Mouse (Mus musculus) kidney, embryonic 16.5 days (tissue): Measurements from ENCODE around the gene Med29. TPM values are rescaled to one million over a fixed set of nuclear protein-coding genes. Genes with fewer than 3 reads are reported as not detected.

ENCODE experiments used
- ATAC-seq: fragments of 200-750 bp; cut with Nextera tagmentation; 2 replicates; pipeline ENCODE4 v1.8.0; 2017; ENCODE audit warnings: moderate TSS enrichment; ENCODE audit not compliant: low FRiP score, low TSS enrichment
- H3K27ac ChIP-seq: fragments of 300-500 bp; sonication (generic); 2 replicates; pipeline ENCODE4 v1.5.1; 2014; ENCODE audit warnings: low read length
- H3K27me3 ChIP-seq: fragments of 300-500 bp; sonication (generic); 2 replicates; pipeline ENCODE4 v1.6.1; 2014; ENCODE audit warnings: low read length, control low read depth, mixed read lengths; ENCODE audit not compliant: insufficient read depth
- H3K36me3 ChIP-seq: fragments of 300-500 bp; sonication (generic); 2 replicates; pipeline ENCODE4 v1.6.1; 2014; ENCODE audit warnings: low read length, control low read depth, mixed read lengths; ENCODE audit not compliant: insufficient read depth
- H3K4me1 ChIP-seq: fragments of 300-500 bp; sonication (generic); 2 replicates; pipeline ENCODE4 v1.6.1; 2014; ENCODE audit warnings: low read length, control low read depth, mixed read lengths; ENCODE audit not compliant: insufficient read depth
- H3K4me2 ChIP-seq: fragments of 300-500 bp; sonication (generic); replicated peaks from 2 replicates; pipeline ENCODE4 v1.6.1; 2014; ENCODE audit warnings: low read depth, low read length
- H3K4me3 ChIP-seq: fragments of 300-500 bp; sonication (generic); 2 replicates; pipeline ENCODE4 v1.5.1; 2014; ENCODE audit warnings: mild to moderate bottlenecking, low read length
- H3K9ac ChIP-seq: fragments of 300-500 bp; sonication (generic); replicated peaks from 2 replicates; pipeline ENCODE4 v1.6.1; 2014; ENCODE audit warnings: low read length
- H3K9me3 ChIP-seq: fragments of 300-500 bp; sonication (generic); 2 replicates; pipeline ENCODE4 v1.6.1; 2016; ENCODE audit warnings: low read length, control low read depth
- WGBS: fragments of 180-500 bp; shearing (Covaris S2); extraction: QIAGEN DNeasy Blood & Tissue Kit; methylation state at CpG from one replicate; pipeline ENCODE4 v1.1.7; 2014; 5-methylcytosine and 5-hydroxymethylcytosine counted together
- polyA plus RNA-seq: library from polyadenylated mRNA; unstranded; fragments of >200 nt; fragmentation: Nextera tagmentation; extraction: Ambion mirVana; gene quantifications from 2 replicates; pipeline ENCODE4 v1.2.1, GENCODE M21; 2015

The Med29 gene
- polyA plus RNA-seq, 1 experiment from 2014 or later: 52.9 TPM

- Histone ChIP-seq H3K9ac (peak overlapping the region; percentile 84), H3K4me3 (peak overlapping the region; percentile 80), H3K36me3 (0 out of 2 replicates have a peak, but pooled peaks cover 7% of the 10 kb centered on the region), H3K27me3 (no peaks in the 10 kb centered on the region), H3K4me2 (peak overlapping the region; percentile 81), H3K9me3 (no peaks in the 10 kb centered on the region), H3K4me1 (peaks cover 76% of the 10 kb centered on the region), H3K27ac (peak overlapping the region; percentile 98)
- WGBS: 12% methylated on average over 32 of the region's 32 CpGs
- ATAC-seq: no peak
These were observed 14.3 kb downstream of the Med29 start for GRCm38 (mm10) chr7:28378066-28378690.

- peaks cover 68% of the 10 kb centered on the region for H3K4me1 ChIP-seq
These were observed 15.1 kb downstream of the Med29 start for GRCm38 (mm10) chr7:28377190-28378065.

DNA sequence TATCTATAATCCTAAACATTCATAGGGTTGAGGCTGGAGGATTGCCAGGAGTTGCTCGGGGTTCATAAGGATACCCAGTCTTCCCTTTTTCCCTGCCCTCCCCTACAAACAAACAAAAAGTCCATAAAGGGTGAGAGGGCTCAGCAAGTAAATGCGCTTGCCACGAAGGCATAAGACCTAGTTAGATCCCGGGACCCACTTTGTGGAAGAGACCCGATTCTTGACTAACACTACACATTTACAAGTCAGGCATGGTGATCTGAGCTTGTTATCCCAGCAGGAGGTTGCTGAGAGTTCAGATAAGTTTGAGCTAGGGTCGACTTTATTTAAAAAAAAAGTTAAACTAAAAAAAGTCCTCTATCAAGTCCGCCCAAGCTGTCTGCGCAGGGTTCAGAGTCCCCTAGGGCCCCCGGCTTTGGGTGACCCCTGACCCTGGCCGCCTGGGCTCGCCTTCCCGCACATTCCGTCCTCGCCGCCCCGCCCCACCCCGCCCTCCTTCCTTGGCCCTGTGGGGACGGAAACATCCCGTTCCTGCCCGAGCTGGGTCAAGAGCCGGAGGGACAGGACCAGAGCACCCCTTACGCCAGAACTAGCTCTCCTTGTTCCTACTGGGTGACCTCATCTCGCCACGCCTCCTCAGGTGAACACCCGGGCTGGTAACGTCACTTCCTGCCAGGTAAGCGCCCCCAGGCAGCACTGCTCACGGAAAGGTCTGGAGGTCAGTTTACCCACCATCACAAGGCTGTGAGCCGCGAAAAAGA, 16.3 kb downstream of the Med29 start:
- Histone ChIP-seq H3K27ac (peak overlapping the region; percentile 100), H3K4me1 (peaks cover 56% of the 10 kb centered on the region), H3K27me3 (no peaks in the 10 kb centered on the region), H3K9ac (peak overlapping the region; percentile 84), H3K9me3 (no peaks in the 10 kb centered on the region), H3K36me3 (0 out of 2 replicates have a peak, but pooled peaks cover 7% of the 10 kb centered on the region), H3K4me2 (peak overlapping the region; percentile 81), H3K4me3 (peak overlapping the region; percentile 80)
- WGBS: 3% methylated on average over 30 of the region's 30 CpGs
- ATAC-seq: no peak

More at GRCm38 (mm10) chr7:28377190-28378065, 15.1 kb downstream of the Med29 start:
- H3K36me3 ChIP-seq: 0 out of 2 replicates have a peak, but pooled peaks cover 7% of the 10 kb centered on the region
- H3K9ac ChIP-seq: peak overlapping the region; percentile 84
- peak overlapping the region; percentile 80 for H3K4me3 ChIP-seq
- ATAC-seq: no peak
- H3K4me2 ChIP-seq: peak overlapping the region; percentile 81
- H3K27me3 ChIP-seq: no peaks in the 10 kb centered on the region
- H3K27ac ChIP-seq: peak overlapping the region; percentile 98
- no peaks in the 10 kb centered on the region for H3K9me3 ChIP-seq
- 52% methylated on average over 18 of the region's 18 CpGs for WGBS

DNA sequence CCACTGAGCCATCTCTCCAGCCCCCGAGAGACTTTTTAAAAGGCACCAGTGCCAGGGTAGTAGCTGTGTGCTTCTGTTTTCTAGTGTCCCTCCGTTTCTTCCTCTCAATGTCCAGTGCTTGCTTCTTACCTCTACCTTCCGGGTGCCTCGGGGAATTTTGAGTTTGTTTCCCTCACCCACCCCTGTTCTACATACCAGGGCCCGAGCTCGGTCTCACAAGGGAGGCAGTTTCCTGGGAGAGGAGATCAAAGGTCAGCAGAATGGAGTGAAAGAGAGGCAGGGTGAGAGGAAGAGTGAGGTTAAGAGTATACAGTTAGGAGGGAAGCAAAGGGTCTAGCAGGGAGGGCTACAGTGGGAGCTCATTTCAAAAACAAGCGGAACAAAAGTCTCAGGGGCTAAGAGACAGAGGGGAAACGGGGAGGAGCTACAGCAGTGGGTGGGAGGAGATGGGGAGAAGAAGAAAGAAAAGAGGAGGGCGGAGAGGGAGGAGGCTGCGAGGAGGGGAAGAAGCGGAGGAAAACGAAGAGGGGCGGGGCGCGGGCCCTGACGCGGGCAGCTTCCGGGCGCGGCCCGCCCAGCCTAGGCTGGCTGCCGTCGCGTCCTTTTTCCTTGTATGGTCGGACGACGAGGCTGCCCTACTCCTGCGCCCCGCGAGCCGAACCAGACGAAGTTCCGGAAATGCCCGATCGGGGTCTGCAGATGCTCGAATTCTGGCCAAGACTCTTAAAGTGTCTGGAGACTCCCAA, 17.2 kb downstream of the Med29 start:
- peak overlapping the region; percentile 84 for H3K9ac ChIP-seq
- no peaks in the 10 kb centered on the region for H3K9me3 ChIP-seq
- no peaks in the 10 kb centered on the region for H3K27me3 ChIP-seq
- H3K4me3 ChIP-seq: peak overlapping the region; percentile 80
- peak overlapping the region; percentile 100 for H3K27ac ChIP-seq
- WGBS: 1% methylated on average over 30 of the region's 36 CpGs
- peak overlapping the region; percentile 81 for H3K4me2 ChIP-seq
- ATAC-seq: peak; percentile 55
- 0 out of 2 replicates have a peak, but pooled peaks cover 7% of the 10 kb centered on the region for H3K36me3 ChIP-seq
- H3K4me1 ChIP-seq: peaks cover 53% of the 10 kb centered on the region

GRCm38 (mm10) chr7:28374647-28375046, 17.9 kb downstream of the Med29 start:
- Histone ChIP-seq H3K9ac (peak overlapping the region; percentile 84), H3K4me1 (peaks cover 57% of the 10 kb centered on the region), H3K4me2 (peak overlapping the region; percentile 81), H3K9me3 (no peaks in the 10 kb centered on the region), H3K4me3 (peak overlapping the region; percentile 80), H3K27ac (peak overlapping the region; percentile 100), H3K36me3 (peaks cover 13% of the 10 kb centered on the region), H3K27me3 (no peaks in the 10 kb centered on the region)
- ATAC-seq: no peak
- 74% methylated on average over 10 of the region's 10 CpGs for WGBS

- no peaks in the 10 kb centered on the region for H3K9me3 ChIP-seq
- H3K9ac ChIP-seq: peak overlapping the region; percentile 35; the same call in 1 of the 2 replicates
- H3K27ac ChIP-seq: peak overlapping the region; percentile 68
- H3K4me3 ChIP-seq: no peak overlapping the region
- H3K36me3 ChIP-seq: peaks cover 19% of the 10 kb centered on the region
- no peak for ATAC-seq
- 73% methylated on average over 7 of the region's 7 CpGs for WGBS
- peaks cover 57% of the 10 kb centered on the region for H3K4me1 ChIP-seq
- H3K27me3 ChIP-seq: no peaks in the 10 kb centered on the region
- no peak overlapping the region for H3K4me2 ChIP-seq
These were observed 18.5 kb downstream of the Med29 start for GRCm38 (mm10) chr7:28373891-28374495.

DNA sequence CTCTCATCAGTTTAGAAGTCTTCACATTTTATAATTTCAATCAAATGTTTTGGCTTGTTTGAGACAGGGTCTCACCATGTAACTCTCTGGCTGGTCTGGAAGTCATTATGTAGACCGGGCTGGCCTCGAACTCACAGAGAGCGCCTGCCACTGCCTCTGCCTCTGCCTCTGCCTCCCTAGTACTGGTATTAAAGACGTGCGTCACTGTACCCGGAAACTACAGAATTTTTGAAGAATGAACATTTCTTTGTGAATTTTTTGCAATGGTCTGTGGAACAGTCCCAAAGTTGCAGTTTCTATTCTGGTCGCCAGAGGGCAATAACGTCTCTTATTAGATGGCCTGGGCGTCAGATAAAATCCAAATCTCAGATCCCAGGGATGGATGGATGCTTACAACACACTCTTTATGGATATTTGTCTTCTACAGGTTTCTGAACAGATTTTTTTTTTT, 19.4 kb downstream of the Med29 start:
- peak overlapping the region; percentile 57 for H3K9ac ChIP-seq
- H3K27me3 ChIP-seq: no peaks in the 10 kb centered on the region
- WGBS: under 1% methylated on average over 9 of the region's 9 CpGs
- H3K27ac ChIP-seq: peak overlapping the region; percentile 97
- H3K4me1 ChIP-seq: peaks cover 59% of the 10 kb centered on the region
- H3K4me3 ChIP-seq: peak overlapping the region; percentile 92
- no peaks in the 10 kb centered on the region for H3K9me3 ChIP-seq
- H3K4me2 ChIP-seq: peak overlapping the region; percentile 85
- ATAC-seq: peak; percentile 1
- H3K36me3 ChIP-seq: peaks cover 27% of the 10 kb centered on the region

DNA sequence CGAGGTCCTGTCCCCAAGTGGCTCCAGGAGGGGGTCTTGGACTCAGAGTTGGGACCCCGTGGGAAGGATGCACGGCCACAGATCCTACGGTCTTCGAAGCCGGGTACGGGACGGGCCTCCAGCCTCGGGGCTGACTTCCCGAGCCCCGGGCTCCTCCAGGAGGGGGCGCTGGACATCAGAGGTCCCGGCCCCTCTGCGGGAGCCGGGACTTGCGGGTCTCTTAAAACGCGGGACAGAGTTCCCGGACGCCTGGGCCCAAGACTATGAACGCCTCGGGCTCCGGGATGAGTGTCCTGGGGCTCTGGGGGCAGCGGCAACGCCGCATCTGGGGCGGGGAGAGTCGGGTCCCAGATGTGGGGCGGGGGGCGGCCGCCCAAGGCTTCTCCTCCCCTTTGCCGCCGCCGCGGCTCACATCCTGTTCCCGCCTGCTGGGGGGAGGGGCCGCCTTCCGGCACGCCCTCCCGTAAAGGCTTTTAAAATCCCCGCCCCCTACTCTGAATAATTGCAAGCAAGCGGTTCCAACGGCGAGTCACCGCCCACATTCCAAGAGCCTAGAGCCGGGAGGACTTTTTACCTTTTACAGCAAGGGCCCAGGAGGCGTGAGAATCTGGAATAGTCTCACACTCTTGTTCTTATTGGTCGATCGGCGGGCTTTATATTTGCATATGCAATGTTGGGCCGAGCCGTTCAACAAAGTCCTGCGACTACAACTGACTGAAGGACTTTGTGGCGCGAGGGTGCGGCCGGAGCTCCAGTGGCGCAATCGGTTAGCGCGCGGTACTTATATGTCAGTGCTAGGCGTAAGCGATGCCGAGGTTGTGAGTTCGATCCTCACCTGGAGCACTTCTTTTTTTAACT, 20.0 kb downstream of the Med29 start, which contains the start of gene Plekhg2:
Gene Plekhg2 (minus strand): TSS at position 349 of the 858 bp plus-strand sequence.
- Histone ChIP-seq H3K4me1 (peaks cover 52% of the 10 kb centered on the region), H3K9me3 (no peaks in the 10 kb centered on the region), H3K27ac (peak within 1 kb of the TSS; percentile 97), H3K4me3 (peak within 1 kb of the TSS; percentile 92), H3K27me3 (no peaks in the 10 kb centered on the region), H3K4me2 (peak within 1 kb of the TSS; percentile 85), H3K36me3 (peaks cover 28% of the 10 kb centered on the region), H3K9ac (peak within 1 kb of the TSS; percentile 95)
- ATAC-seq: peak; percentile 92
- WGBS: under 1% methylated on average over 63 of the region's 66 CpGs
